Mouse (Mus musculus) gastrocnemius, postnatal 36 days (tissue): ENCODE measurements around the gene Ppp1r1b. TPM values are rescaled to one million over a fixed set of nuclear protein-coding genes. Genes with fewer than 3 reads are reported as not detected.
A peak's percentile ranks its signal among the peaks of the same experiment; 100 is the strongest.

Source experiments
- DNase-seq, 2 experiments: peaks; one replicate each; pipeline ENCODE4 v3.0.0; 2022
- intact Hi-C: fragments of 180-260 bp; cut with DNase I; formaldehyde crosslinking; loops from one replicate; pipeline ENCODE4 v1.15.1; 2025
- long read RNA-seq, 2 experiments: library from polyadenylated mRNA; stranded (forward); transcript quantifications; one replicate each; pipeline ENCODE4 v2.0.0; 2021
- total RNA-seq, 2 experiments: library from RNA; stranded (reverse); gene quantifications; 2 replicates each; pipeline ENCODE4 v1.2.3; 2021

Ppp1r1b gene
- total RNA-seq: not detected
- long read RNA-seq, experiment 1: 0 reads
- long read RNA-seq, experiment 2: 0 reads

DNA sequence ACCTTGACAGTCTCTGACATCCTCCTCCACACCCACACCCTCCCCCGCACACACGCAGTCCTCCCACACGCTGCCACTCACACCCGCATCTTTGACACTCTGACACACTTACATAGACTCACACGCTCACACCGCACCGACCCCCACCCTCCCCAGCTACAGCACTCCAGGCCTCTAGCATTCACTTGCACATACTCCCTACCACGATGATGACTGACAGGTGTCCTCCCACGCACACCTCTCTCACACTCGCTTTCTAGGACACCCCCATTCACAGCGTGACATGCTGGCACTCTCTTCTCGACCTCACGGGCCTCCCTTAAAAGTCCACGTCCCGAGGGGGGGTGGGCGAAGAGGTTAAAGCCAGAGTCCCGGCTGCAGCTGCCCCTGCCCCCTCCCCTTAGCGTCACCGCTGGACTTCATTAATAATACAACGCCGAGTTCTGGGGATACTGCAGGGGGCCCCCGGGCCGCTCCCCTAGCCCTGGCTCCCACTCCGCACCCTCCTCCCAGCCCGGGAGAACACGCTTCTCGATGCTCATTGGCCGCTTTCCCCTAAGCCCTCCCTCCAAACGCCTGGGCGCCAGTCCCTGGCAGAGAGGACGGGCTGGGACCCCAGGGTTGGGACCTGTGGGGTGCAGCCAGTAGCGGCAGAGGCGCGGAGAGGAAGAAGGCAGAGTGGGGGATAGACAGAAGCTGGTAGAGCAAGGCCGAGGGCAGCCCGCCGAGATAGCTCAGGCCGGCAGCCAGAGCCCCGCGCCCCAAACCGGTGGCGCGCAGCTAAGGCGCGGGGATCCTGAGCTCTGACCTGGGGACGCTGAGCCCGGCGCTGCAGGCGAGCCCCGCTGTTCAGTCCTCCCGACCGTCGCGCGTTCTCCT is at the start of gene Ppp1r1b:
TSS of gene Ppp1r1b (plus strand) at position 322 of the 879 bp plus-strand sequence.
- intact Hi-C loops: no loop called here
- DNase-seq: no peak

DNA sequence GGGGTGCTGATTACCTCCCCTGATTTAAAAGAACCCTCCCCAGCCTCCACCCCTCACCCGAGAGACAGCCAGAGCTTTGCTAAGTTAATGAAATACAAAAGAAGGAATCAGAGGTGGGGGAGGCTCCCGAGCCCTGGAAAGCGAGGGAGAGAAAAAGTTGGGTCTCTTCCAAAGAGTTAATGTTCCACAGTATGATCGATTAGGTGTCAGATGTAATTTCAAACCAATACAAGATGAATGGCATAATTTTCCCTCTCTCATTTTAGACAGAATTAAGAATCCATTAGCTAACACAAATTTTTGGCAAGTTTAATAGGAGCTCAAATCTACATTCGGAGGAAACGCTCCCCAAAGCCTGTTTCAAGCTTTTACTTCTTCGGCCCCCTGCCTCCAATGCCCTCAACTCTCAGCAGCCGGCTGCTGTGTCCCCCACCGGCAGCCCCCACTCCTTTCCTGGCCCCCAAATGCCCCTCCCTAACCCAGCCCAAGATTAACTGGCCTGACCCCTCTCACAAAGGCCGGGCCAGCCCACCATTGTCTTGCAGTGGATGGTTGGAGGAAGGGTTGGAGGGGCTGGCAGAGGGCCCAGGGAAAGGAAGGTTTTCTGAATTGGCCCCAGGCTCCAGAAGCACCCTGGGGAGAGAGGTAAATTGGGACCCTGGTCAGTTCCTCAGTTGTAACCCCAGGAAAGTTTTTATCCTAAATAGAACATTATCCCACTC is 49.6 kb upstream of the Ppp1r1b start:
- intact Hi-C loops: no loop called here
- DNase-seq: no peak

DNA sequence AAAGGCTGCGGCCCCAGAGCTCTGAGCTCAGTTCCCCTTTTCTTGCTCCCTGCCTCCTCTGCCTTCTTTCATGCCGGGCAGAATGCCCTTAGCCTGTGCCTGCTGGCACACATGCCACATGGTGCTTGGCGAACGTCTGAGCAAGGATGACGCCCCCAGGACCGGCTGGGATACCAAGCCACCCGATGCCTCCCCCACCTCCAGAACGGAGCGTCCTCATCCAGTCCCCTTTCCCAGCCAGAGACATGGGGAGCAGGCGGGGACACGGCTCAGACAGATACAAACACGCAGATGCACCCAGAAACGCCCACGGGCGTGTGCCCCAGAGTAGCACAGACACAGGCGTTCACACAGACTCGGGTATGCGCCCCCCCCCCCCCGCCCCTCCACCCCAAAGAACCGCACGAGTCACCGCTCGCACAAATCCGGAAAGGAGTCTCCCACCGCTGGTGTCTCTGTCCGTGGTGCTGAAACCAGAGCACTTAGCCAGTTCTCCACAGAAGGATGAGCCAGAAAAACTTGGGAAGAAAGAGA is 34.3 kb upstream of the Ppp1r1b start:
- intact Hi-C loops: no loop called here
- DNase-seq: peak in 1 of 2 experiments; percentile 52

DNA sequence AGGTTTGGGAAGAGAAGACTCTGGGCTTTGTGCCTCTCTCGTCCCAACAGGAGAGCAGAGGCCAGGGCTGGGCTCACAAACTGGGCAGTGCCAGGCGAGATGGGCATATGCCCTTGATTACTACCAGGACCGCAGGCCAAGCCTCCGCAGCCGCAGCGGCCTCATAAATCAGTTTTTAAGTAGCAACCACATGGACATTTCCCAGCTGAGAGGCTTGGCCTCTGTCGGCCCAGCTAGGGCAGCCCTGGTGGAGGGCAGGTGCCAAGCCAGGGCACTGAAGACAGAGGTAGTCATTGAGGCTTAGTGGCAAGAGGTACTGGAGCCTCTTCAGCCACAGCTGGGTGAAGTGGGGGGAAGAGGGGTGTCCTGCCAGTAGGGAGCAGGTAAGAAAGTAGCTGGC is 30.7 kb upstream of the Ppp1r1b start:
- DNase-seq: no peak
- intact Hi-C loops: no loop called here

DNA sequence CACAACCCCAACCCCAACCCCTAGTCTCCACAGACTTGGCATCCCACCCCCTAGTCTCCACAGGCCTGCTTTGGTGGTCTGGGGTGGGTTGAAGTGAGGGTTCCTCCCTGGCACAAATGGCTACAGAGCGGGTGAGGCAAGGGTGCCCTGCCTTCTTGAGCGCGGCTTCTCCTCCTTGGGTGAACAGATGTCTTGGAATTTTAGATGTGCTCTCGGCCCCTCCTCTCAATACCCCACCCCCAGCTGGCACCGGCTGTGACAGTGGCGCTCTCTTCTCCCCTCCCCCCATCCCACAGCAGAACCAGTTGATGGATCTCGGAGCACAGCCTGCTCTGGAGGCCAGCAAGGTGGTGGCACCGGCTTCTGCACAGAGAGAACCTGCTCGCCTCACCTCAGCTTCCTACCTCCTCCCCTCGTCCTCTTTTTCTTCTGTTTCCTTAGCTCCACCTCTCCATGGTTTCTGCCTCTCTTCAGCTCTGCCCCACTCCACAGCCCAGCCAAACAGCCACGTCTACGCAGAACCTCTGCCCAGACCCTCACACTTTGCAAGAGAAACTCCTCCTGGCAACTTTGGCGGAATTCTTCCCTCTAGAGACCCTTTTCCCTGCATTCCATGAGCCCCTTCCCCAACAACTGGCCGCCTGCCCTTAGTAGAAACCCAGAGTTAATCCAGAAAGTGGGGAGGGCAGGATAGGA is 29.6 kb upstream of the Ppp1r1b start:
- no peak for DNase-seq
- intact Hi-C loops: no loop called here

DNA sequence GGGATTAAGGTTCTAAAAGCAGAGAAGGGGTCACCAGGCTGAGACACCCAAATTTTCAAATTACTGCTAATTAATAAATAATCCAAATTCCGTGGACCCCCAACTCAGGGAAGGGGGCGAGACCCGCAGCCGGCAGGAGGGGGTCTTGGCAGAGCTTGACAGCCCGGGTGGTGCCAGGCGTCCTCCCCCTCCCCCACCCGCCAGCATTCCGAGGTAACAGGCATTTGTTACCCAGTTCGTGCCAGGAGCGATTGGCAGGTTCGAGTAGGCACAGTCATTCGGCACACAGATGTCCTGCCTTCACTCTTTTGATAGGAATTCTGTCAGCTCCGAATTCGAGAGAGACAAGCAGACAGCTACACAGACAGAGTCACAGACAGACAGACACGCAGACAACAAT is 29.1 kb upstream of the Ppp1r1b start:
- DNase-seq: no peak
- intact Hi-C loops: no loop called here

DNA sequence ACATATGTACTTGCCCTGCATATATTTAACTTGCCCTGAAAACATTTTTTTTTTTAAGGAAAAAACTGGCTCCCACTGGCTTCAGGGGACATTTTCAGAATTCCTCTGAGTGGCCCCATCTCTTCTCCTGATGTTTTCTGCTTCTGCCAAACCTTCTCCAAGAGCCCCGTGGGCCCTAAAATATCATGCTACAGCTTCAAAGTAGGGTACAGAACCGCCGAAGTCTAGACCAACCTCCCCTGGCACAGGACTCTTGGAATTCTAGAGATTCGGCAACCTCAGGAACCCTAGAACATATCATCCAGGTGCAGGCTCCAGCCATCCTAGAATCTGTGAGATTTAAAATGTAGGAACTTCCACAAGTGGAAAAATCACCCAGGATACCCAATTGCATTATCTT is 28.7 kb upstream of the Ppp1r1b start:
- no peak for DNase-seq
- intact Hi-C loops: no loop called here

DNA sequence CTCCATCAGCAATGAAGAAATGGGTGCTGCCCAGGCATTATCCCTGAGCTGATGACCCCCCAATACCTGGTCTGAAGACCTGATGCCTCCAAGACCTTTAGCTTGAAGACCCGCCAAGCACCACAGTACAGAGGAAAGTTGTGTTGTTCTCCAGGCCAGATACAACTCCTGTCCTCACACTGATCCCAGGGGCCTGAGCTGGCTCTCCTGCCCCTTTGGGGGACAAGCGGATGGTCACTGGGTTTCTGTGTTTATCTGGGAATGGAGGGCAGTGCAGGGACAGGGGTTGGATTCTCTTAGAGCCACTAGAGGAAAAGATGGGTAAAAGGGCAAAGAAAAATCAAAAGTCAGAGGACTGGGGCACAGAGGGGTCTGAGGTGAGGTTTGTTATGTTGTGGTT is 28.3 kb upstream of the Ppp1r1b start:
- DNase-seq: no peak
- intact Hi-C loops: no loop called here

DNA sequence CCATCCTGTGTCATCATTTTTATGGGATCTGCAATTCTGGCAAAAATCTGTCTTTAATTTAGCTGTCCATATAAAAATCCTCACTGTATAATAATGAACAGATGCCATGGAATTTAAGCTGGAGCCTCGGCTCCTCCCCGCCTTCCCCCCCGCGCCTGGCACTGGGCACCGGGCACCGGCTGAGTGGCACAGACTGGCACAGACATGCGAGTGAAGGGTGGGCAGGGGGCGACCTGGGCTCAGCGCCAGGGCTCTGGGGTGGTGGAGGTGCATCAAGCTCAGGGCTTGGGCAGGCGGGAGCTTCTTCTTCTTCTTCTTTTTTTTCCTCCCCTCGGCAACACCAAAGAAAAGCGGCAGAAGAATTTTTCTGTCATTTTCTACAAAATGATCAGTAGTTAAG is 27.8 kb upstream of the Ppp1r1b start:
- no peak for DNase-seq
- intact Hi-C loops: no loop called here

DNA sequence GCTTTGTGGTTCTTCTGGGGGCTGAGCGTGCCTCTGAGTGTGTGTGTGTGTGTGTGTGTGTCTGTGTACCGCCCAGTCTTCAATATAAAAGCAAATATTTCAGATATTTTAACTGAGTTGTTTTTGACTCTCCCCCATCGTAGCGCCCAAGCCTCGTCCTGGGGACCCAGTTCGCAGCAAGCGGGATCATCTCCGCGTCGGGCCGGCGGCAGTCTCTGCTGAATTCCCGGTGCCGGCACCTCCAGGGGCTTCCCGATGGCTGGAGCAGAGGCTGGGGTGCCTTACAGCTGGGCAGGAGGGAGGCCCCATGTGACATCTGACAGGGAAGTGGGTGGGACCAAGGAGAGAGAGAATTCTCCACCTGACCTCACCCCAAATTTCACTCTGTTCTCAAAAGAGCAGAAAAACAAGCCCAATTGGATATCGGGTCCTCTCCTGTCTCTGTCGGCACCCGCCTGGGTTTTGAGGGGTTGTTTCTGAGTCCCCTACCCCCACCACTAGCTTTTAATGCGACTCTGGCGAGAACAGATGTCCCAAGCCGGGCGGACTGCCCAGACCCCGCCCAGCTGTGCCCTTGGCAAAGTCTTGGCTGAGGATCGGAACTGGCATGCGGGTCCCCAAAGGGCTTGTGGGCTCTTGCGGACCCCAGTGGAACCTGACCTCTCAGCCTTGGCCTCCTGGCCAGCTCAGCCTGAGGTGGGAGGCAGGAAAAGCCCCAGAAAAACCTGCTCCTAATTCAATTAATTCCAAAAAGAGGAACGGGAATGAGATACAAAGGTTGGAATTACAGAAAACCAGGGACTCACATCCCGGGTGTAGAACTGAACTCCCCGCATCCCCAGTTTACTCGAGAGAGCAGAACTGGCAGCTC is 27.2 kb upstream of the Ppp1r1b start:
- no peak for DNase-seq
- intact Hi-C loops: no loop called here

DNA sequence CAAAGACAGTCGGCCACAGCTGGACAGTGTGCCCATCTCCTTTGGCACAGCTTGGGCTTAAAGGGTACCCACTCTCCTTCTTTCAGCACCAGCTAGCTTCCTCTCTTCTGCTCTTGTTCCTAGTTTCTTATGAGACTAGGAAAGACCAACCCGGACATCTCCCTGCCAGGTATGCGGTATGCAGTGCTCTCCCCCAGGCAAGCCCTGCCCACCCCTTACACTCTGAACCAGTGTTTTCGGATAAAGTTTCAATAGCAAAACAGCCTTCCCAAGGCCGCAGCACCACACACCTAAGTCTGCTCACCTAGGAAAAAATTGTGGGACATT is 26.6 kb upstream of the Ppp1r1b start:
- intact Hi-C loops: no loop called here
- DNase-seq: no peak

DNA sequence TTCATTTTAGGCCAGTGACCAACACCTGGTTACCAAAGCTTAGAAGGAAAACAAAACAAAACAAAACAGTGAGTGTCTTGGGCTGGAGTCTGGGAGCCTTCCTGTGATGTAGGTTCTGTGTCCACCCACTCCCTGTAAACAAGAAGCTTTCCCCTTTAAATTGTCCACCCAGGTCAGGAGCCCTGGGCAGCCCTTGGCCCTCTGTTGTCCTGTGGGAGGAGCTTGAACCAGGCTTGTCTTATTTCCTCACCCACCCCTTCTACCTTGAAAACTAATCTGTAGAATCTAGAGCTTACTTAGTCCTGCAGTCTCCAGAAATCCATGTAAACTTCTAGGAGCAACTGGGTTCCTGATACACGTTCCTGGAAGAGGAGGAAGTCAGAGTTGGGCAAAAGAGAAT is 26.0 kb upstream of the Ppp1r1b start:
- intact Hi-C loops: no loop called here
- no peak for DNase-seq

DNA sequence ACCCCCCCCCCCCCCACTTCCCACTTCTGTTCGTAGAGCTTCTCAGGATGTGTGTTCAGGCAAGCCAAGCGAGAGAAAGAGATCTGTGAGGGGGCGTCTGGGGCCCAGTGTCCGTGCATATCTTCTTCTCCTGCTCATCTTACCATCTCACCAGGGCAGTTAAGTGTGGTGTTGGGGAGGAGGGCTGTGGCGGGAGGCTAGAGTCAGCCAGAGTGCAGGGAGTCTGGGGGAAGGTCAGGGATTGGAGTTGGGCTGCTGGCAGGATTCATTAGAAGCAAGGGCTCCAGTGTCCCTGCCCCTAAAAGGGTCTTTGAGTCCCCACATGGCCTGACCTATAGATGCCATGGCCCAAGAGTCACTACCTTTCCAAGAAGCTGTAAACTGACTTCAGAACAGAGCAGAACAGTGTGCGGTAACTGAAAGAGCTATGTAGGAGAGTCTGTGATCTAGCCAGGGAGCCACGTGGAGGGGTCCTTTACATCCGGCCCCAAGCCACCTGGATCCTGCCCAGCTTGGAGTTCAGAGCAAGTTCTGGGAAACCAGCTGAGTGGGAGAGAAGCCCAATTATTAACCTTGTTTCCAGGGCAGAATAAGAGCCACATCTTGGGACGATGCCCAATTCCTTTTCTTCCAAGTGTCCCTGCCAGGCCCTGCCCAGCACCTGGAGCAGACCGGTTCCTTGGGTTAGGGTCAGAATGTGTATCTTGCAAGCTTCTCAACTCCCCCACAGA is 24.9 kb upstream of the Ppp1r1b start:
- intact Hi-C loops: no loop called here
- DNase-seq: no peak

DNA sequence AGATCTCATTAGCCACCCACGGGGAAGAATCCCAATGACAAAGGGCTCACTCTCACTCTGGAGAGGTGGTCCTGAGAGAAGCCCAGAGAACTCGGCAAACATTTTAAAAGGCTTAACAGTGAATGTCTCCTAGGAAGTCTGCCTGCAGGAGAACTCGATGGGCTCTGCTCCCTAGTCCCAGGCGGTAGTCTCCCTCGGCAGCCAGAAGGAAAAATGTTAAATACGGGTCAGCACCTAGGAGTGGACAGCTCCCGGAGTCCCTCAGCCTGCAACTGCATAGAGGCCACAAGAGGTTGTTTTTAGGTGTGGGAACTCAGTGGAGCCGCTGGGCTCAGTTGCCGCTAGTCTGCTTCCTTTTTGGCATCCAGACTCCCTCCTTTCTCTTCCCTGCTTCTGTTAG is 24.3 kb upstream of the Ppp1r1b start:
- no peak for DNase-seq
- intact Hi-C loops: no loop called here

DNA sequence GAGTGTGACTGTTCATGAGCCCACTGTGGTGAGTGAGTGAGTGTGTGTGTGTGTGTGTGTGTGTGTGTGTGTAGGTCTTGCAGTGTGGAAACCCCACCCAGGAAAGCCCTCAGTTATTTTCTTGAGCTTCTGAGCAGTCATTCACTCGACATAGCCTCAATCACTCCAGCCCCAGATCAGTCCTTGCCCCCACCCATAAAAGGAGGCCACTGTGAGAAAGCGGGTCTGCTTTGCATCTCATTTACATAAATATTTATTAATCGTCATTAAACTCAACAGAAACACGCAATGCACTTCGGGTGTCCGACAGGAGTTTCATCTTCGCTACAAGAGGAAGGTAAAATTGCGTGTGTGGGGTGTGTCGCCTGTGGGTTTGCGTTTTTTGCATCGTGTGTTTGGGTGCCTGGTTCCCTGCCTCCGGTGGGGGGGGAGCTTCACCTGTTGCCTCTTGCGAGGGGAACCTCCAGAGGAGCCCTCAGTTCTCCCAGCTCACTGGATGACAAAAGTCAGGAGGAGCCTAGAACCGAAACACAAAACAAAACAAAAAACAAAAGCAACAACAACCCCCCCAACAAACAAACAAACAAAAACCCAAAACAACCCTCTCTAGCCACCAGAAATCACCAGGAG is 22.9 kb upstream of the Ppp1r1b start:
- DNase-seq: no peak
- intact Hi-C loops: no loop called here

DNA sequence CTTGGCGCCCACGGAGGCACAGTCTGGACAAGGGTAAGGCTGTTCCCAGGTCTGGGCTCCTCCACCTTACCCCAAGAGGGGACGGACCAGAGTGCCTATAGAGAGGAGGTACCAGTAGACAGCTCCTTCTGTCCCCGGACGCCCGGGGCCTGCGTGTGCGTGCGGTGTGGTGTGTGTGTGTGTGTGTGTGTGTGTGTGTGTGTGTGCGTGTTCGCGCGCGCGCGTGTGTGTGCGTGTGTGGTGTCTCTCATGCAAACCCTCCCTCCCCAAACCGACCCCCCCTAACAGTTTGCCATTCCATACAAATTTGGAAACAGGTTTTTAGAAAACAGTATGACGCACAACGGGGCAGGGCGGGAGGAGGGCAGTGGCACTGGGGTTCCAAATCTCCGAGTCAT is 22.4 kb upstream of the Ppp1r1b start:
- no peak for DNase-seq
- intact Hi-C loops: no loop called here

DNA sequence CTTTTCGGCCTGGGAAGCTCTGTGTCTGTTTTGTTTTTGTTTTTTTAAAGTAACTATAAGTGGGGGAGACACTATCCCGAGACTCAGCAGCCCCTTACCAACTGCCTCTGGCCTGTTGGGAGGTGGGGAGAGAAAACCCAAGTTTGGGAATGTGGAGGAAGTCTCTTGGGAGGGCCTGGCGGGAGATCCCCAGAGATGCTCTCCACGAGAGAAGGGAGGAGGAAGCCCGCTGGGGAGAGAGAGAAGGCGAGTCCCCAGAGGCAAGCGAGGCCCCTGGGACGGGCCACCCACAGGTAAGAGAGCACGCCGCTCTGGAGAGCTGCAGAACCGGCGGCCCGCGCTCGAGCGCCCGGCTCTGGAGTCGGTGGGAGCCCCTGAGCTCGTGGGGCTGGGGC is 21.5 kb upstream of the Ppp1r1b start:
- intact Hi-C loops: no loop called here
- no peak for DNase-seq

DNA sequence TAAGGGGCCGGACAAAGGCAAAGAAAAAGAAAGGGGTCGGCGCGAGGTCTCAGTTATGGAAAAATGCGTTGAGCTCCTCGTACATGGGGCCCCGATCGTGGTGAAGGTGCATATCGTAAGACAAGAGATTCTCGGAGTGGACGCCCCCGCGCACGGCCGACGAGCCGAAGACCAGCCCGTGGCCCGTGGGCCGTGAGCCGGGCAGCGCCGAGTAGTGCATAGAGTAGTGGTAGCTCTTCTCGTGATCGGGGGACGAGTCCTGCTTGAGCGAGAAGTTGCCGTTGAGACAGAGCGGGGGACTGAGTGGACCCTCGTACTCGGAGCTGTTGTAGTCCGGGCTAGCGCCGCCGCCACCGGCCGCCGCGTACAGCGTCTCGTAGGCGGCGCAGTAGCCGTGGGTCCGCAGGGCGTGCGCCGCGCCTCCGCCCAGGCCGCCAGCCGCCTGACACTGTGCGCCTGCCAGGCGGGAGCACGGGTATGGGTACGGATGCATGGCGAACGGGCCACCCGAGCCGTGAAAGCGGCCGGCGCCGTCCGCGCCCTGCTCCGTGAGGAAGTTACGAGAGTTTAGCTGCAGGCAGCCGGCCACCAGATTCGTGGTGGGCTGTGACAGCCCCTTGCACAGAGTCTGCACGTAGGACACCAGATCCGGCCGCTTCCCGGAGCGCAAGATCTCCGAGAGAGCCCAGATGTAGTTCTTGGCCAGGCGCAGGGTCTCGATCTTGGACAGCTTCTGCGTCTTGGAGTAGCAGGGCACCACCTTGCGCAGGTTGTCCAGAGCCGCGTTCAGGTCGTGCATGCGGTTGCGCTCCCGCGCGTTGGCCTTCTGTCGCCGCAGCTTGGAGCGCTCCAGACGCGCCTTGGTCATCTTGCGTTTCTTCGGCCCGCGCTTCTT is 20.8 kb upstream of the Ppp1r1b start:
- DNase-seq: no peak
- intact Hi-C loops: no loop called here
